Comparison of ENCODE assay signal across 35 mouse cellular contexts in genomic region chr9:30353965-30354364, GRCm38 (mm10).
"Had no signal": no experiment of that assay in that cellular context is flagged by ENCODE, and none has a peak within 500 bp of the region (broad histone marks: within the 10 kb centered on the region; RNA-seq: fewer than 3 reads in every experiment).

No protein-coding gene starts in this region.

- H3K9me3 ChIP-seq: heart, embryonic 10.5 days; heart, embryonic 12.5 days; heart, embryonic 13.5 days; heart, embryonic 15.5 days; hindbrain, embryonic 10.5 days; hindbrain, embryonic 12.5 days; hindbrain, embryonic 13.5 days; hindbrain, embryonic 15.5 days; intestine, embryonic 15.5 days; kidney, embryonic 15.5 days had no signal

- H3K4me1 ChIP-seq: heart, embryonic 10.5 days; heart, embryonic 12.5 days; heart, embryonic 13.5 days; hindbrain, embryonic 10.5 days; hindbrain, embryonic 12.5 days; hindbrain, embryonic 13.5 days; hindbrain, embryonic 15.5 days; intestine, embryonic 15.5 days; kidney, embryonic 15.5 days had no signal

- DNase-seq: heart, postnatal 10 days; heart, postnatal 14 days; heart, postnatal 36 days; heart, postnatal 4 days; kidney, adult 11 months; kidney, adult 18-20 months; kidney, adult 2 months; kidney, adult 8-10 months; kidney, adult 9 months; kidney, postnatal 10 days; kidney, postnatal 14 days; kidney, postnatal 25 days; kidney, postnatal 36 days; kidney, postnatal 4 days; layer of hippocampus, adult 9-11 months; layer of hippocampus, postnatal 36 days had no signal

- H3K4me2 ChIP-seq: heart, embryonic 11.5 days; heart, embryonic 12.5 days; heart, embryonic 13.5 days; heart, embryonic 15.5 days; hindbrain, embryonic 12.5 days; hindbrain, embryonic 13.5 days; hindbrain, embryonic 14.5 days; hindbrain, embryonic 15.5 days; intestine, embryonic 15.5 days; kidney, embryonic 15.5 days had no signal

- ATAC-seq: hindbrain, embryonic 16.5 days; hindbrain, postnatal 0 days; inflammation-experienced regulatory T-cells, adult 6 months; intestine, embryonic 15.5 days; intestine, embryonic 16.5 days; intestine, postnatal 0 days had no signal

- H3K4me3 ChIP-seq: heart, embryonic 10.5 days; heart, embryonic 12.5 days; heart, embryonic 13.5 days; heart, embryonic 15.5 days; hindbrain, embryonic 10.5 days; hindbrain, embryonic 12.5 days; hindbrain, embryonic 13.5 days; hindbrain, embryonic 15.5 days; intestine, embryonic 15.5 days; kidney, embryonic 15.5 days; layer of hippocampus, adult 2 months had no signal

- H3K36me3 ChIP-seq: heart, embryonic 10.5 days; heart, embryonic 12.5 days; heart, embryonic 13.5 days; heart, embryonic 15.5 days; hindbrain, embryonic 10.5 days; hindbrain, embryonic 12.5 days; hindbrain, embryonic 13.5 days; hindbrain, embryonic 15.5 days; intestine, embryonic 15.5 days; kidney, embryonic 15.5 days had no signal

- H3K27me3 ChIP-seq: heart, embryonic 15.5 days; hindbrain, embryonic 12.5 days; hindbrain, embryonic 13.5 days; hindbrain, embryonic 15.5 days; intestine, embryonic 15.5 days; kidney, embryonic 15.5 days had no signal

- H3K27ac ChIP-seq: heart, embryonic 10.5 days; heart, embryonic 13.5 days; heart, embryonic 15.5 days; hindbrain, embryonic 10.5 days; hindbrain, embryonic 12.5 days; hindbrain, embryonic 13.5 days; hindbrain, embryonic 14.5 days; hindbrain, embryonic 15.5 days; hindbrain, postnatal 0 days; intestine, embryonic 15.5 days; kidney, embryonic 15.5 days; kidney, postnatal 0 days; layer of hippocampus, adult 2 months had no signal

- H3K9ac ChIP-seq: heart, embryonic 12.5 days; heart, embryonic 13.5 days; heart, embryonic 15.5 days; hindbrain, embryonic 12.5 days; hindbrain, embryonic 13.5 days; hindbrain, embryonic 14.5 days; hindbrain, embryonic 15.5 days; intestine, embryonic 15.5 days; kidney, embryonic 15.5 days had no signal
